Mouse (Mus musculus) layer of hippocampus, postnatal 36 days (tissue): ENCODE data around the gene Adamts17. TPM values are rescaled to one million over a fixed set of nuclear protein-coding genes. Genes with fewer than 3 reads are reported as not detected.

Experiments
- DNase-seq, 2 experiments: peaks; one replicate each; pipeline ENCODE4 v3.0.0; 2022
- total RNA-seq, 2 experiments: library from RNA; stranded (reverse); gene quantifications; 2 replicates each; pipeline ENCODE4 v1.2.3; 2021

The Adamts17 gene
- total RNA-seq, 2 experiments from 2014 or later: 24.9 to 30.4 TPM

GRCm38 (mm10) chr7:67035661-67036060 is 196.1 kb downstream of the Adamts17 start:
- DNase-seq: no peak

- DNase-seq: no peak
These were observed 197.3 kb downstream of the Adamts17 start for GRCm38 (mm10) chr7:67036502-67037485.

- no peak for DNase-seq
These were observed 198.4 kb downstream of the Adamts17 start for GRCm38 (mm10) chr7:67037726-67038520.

GRCm38 (mm10) chr7:67039143-67039542 is 199.6 kb downstream of the Adamts17 start:
- no peak for DNase-seq

GRCm38 (mm10) chr7:67039861-67040260 is 200.3 kb downstream of the Adamts17 start:
- no peak for DNase-seq

GRCm38 (mm10) chr7:67041685-67042084 is 202.2 kb downstream of the Adamts17 start:
- no peak for DNase-seq

GRCm38 (mm10) chr7:67044121-67044817 is 204.7 kb downstream of the Adamts17 start:
- DNase-seq: no peak

- no peak for DNase-seq
These were observed 205.7 kb downstream of the Adamts17 start for GRCm38 (mm10) chr7:67045202-67045601.

GRCm38 (mm10) chr7:67049206-67049605 is 209.7 kb downstream of the Adamts17 start:
- DNase-seq: no peak

GRCm38 (mm10) chr7:67050424-67050823 is 210.9 kb downstream of the Adamts17 start:
- DNase-seq: no peak

- no peak for DNase-seq
These were observed 211.7 kb downstream of the Adamts17 start for GRCm38 (mm10) chr7:67051089-67051718.

GRCm38 (mm10) chr7:67054876-67055275 is 215.3 kb downstream of the Adamts17 start:
- DNase-seq: no peak

- no peak for DNase-seq
These were observed 216.0 kb downstream of the Adamts17 start for GRCm38 (mm10) chr7:67055510-67055909.

- DNase-seq: peak in 1 of 2 experiments; percentile 21
These were observed 222.2 kb downstream of the Adamts17 start for GRCm38 (mm10) chr7:67061756-67062155.

- no peak for DNase-seq
These were observed 223.0 kb downstream of the Adamts17 start for GRCm38 (mm10) chr7:67062571-67062970.

- DNase-seq: peak; percentile 38 to 43
These were observed 225.2 kb downstream of the Adamts17 start for GRCm38 (mm10) chr7:67064627-67065305.

GRCm38 (mm10) chr7:67065631-67066030 is 226.1 kb downstream of the Adamts17 start:
- no peak for DNase-seq

- DNase-seq: no peak
These were observed 232.6 kb downstream of the Adamts17 start for GRCm38 (mm10) chr7:67072015-67072685.

- no peak for DNase-seq
These were observed 243.2 kb downstream of the Adamts17 start for GRCm38 (mm10) chr7:67082751-67083150.

GRCm38 (mm10) chr7:67087759-67088158 is 248.2 kb downstream of the Adamts17 start:
- peak; percentile 17 to 20 for DNase-seq

GRCm38 (mm10) chr7:67097096-67097495 is 257.6 kb downstream of the Adamts17 start:
- no peak for DNase-seq
